Mouse (Mus musculus) kidney, postnatal 0 days (tissue): ENCODE measurements around the gene 1700016K19Rik. TPM values are rescaled to one million over a fixed set of nuclear protein-coding genes. Genes with fewer than 3 reads are reported as not detected.

Source experiments
- ATAC-seq: fragments of 200-750 bp; cut with Nextera tagmentation; replicated peaks from 2 replicates; pipeline ENCODE4 v1.8.0; 2017; ENCODE audit warnings: low read depth, moderate number of reproducible peaks, moderate TSS enrichment, moderate library complexity; ENCODE audit not compliant: low FRiP score
- DNase-seq: peaks from one replicate; pipeline ENCODE4 v3.0.0-alpha.2; 2016; ENCODE audit warnings: low spot score
- H3K27ac ChIP-seq: fragments of 300-500 bp; sonication (generic); 2 replicates; pipeline ENCODE4 v1.5.1; 2014; ENCODE audit warnings: mild to moderate bottlenecking
- H3K27me3 ChIP-seq: fragments of 300-500 bp; sonication (generic); 2 replicates; pipeline ENCODE4 v1.6.1; 2014; ENCODE audit warnings: low read length, mixed read lengths; ENCODE audit not compliant: insufficient read depth
- H3K36me3 ChIP-seq: fragments of 300-500 bp; sonication (generic); 2 replicates; pipeline ENCODE4 v1.6.1; 2014; ENCODE audit warnings: low read length, mixed read lengths; ENCODE audit not compliant: insufficient read depth
- H3K4me1 ChIP-seq: fragments of 300-500 bp; sonication (generic); replicated peaks from 2 replicates; pipeline ENCODE4 v1.6.1; 2014; ENCODE audit warnings: antibody characterized with exemption, low read length, mixed read lengths; ENCODE audit not compliant: insufficient read depth
- H3K4me2 ChIP-seq: fragments of 300-500 bp; sonication (generic); 2 replicates; pipeline ENCODE4 v1.6.1; 2014; ENCODE audit warnings: mild to moderate bottlenecking, low read length, moderate library complexity, mixed read lengths
- H3K4me3 ChIP-seq: fragments of 300-500 bp; sonication (generic); replicated peaks from 2 replicates; pipeline ENCODE4 v1.5.1; 2014; ENCODE audit warnings: low read depth, low read length
- H3K9ac ChIP-seq: fragments of 300-500 bp; sonication (generic); 2 replicates; pipeline ENCODE4 v1.6.1; 2014; ENCODE audit warnings: low read depth, low read length
- H3K9me3 ChIP-seq: fragments of 300-500 bp; sonication (generic); replicated peaks from 2 replicates; pipeline ENCODE4 v1.6.1; 2016; ENCODE audit warnings: low read length, inconsistent platforms, mixed read lengths
- CTCF ChIP-seq: IDR thresholded peaks from 2 replicates; pipeline ENCODE4 v1.5.1; 2016; ENCODE audit warnings: antibody characterized with exemption, low read depth, mild to moderate bottlenecking, moderate library complexity
- WGBS: fragments of 180-500 bp; shearing (Covaris S2); extraction: QIAGEN DNeasy Blood & Tissue Kit; methylation state at CpG from one replicate; pipeline ENCODE4 v1.1.7; 2014; 5-methylcytosine and 5-hydroxymethylcytosine counted together
- polyA plus RNA-seq: library from polyadenylated mRNA; unstranded; fragments of >200 nt; fragmentation: Nextera tagmentation; extraction: Ambion mirVana; gene quantifications from 2 replicates; pipeline ENCODE4 v1.2.1, GENCODE M21; 2015

1700016K19Rik gene
- polyA plus RNA-seq, 1 experiment from 2014 or later: 0.38 TPM

GRCm38 (mm10) chr11:76045367-76045766 lies 45.7 kb downstream of the 1700016K19Rik start:
- no peak overlapping the region for H3K27ac ChIP-seq
- H3K36me3 ChIP-seq: no peaks in the 10 kb centered on the region; the same call in 1 of the 2 replicates
- H3K9me3 ChIP-seq: no peaks in the 10 kb centered on the region
- TF ChIP-seq CTCF: no peak
- WGBS: 85% methylated on average over 6 of the region's 6 CpGs
- no peak for ATAC-seq
- H3K27me3 ChIP-seq: no peaks in the 10 kb centered on the region
- no peak for DNase-seq
- H3K4me3 ChIP-seq: no peak overlapping the region
- H3K4me1 ChIP-seq: 0 out of 2 replicates have a peak, but pooled peaks cover 2% of the 10 kb centered on the region
- no peak overlapping the region for H3K4me2 ChIP-seq
- no peak overlapping the region for H3K9ac ChIP-seq

- no peak for DNase-seq
- ATAC-seq: no peak
- H3K4me2 ChIP-seq: no peak overlapping the region
- no peaks in the 10 kb centered on the region for H3K9me3 ChIP-seq
- H3K9ac ChIP-seq: no peak overlapping the region
- TF ChIP-seq CTCF: no peak
- H3K27ac ChIP-seq: no peak overlapping the region
- 45% methylated on average over 3 of the region's 3 CpGs for WGBS
- no peaks in the 10 kb centered on the region for H3K4me1 ChIP-seq
- H3K27me3 ChIP-seq: no peaks in the 10 kb centered on the region
- H3K4me3 ChIP-seq: no peak overlapping the region
- H3K36me3 ChIP-seq: no peaks in the 10 kb centered on the region; the same call in 1 of the 2 replicates
Measured at GRCm38 (mm10) chr11:76050509-76050908, 50.8 kb downstream of the 1700016K19Rik start.

- Histone ChIP-seq H3K27ac (no peak overlapping the region), H3K36me3 (no peaks in the 10 kb centered on the region; the same call in 1 of the 2 replicates), H3K9ac (no peak overlapping the region), H3K4me3 (no peak overlapping the region), H3K27me3 (no peaks in the 10 kb centered on the region), H3K4me1 (no peaks in the 10 kb centered on the region), H3K4me2 (no peak overlapping the region), H3K9me3 (no peaks in the 10 kb centered on the region)
- TF ChIP-seq CTCF: no peak
- DNase-seq (no peak), ATAC-seq (no peak)
- WGBS: 50% methylated on average over 5 of the region's 5 CpGs
Measured at GRCm38 (mm10) chr11:76050967-76051512, 51.3 kb downstream of the 1700016K19Rik start.

- no peak for TF ChIP-seq CTCF
- ATAC-seq: no peak
Measured at GRCm38 (mm10) chr11:76052496-76052895, 52.8 kb downstream of the 1700016K19Rik start.

More at GRCm38 (mm10) chr11:76052496-76052895, 52.8 kb downstream of the 1700016K19Rik start:
- no peaks in the 10 kb centered on the region; the same call in 1 of the 2 replicates for H3K36me3 ChIP-seq
- H3K4me3 ChIP-seq: no peak overlapping the region
- no peaks in the 10 kb centered on the region for H3K27me3 ChIP-seq
- H3K27ac ChIP-seq: no peak overlapping the region
- no peak for DNase-seq
- WGBS: 90% methylated on average over 5 of the region's 5 CpGs
- H3K9ac ChIP-seq: no peak overlapping the region
- no peaks in the 10 kb centered on the region for H3K4me1 ChIP-seq
- H3K4me2 ChIP-seq: no peak overlapping the region
- no peaks in the 10 kb centered on the region for H3K9me3 ChIP-seq

Other genes starting within 250 kb of the 1700016K19Rik start
- 0.41 and 0.51 TPM in 2 replicates for gene Doc2b, start 203.9 kb upstream of the 1700016K19Rik start, polyA plus RNA-seq
- gene Rph3al, start 61.5 kb upstream of the 1700016K19Rik start, polyA plus RNA-seq: 14.5 and 15.4 TPM in 2 replicates
- gene Rflnb, start 27.9 kb downstream of the 1700016K19Rik start, polyA plus RNA-seq: 39.3 and 43.1 TPM in 2 replicates
- gene Vps53, start 179.7 kb downstream of the 1700016K19Rik start, polyA plus RNA-seq: 39.0 and 44.9 TPM in 2 replicates
- gene Fam57a, start 179.8 kb downstream of the 1700016K19Rik start, polyA plus RNA-seq: 14.5 and 15.2 TPM in 2 replicates
- 0.93 and 1.4 TPM in 2 replicates for gene Dbil5, start 217.7 kb downstream of the 1700016K19Rik start, polyA plus RNA-seq
- gene Gemin4, start 217.8 kb downstream of the 1700016K19Rik start, polyA plus RNA-seq: 17.4 and 20.4 TPM in 2 replicates
- 20.8 and 21.2 TPM in 2 replicates for gene Mrm3, start 243.8 kb downstream of the 1700016K19Rik start, polyA plus RNA-seq
- gene Glod4, start 243.8 kb downstream of the 1700016K19Rik start, polyA plus RNA-seq: 131 and 132 TPM in 2 replicates